ENCODE assay signal across 20 mouse cellular contexts in the genomic region with DNA sequence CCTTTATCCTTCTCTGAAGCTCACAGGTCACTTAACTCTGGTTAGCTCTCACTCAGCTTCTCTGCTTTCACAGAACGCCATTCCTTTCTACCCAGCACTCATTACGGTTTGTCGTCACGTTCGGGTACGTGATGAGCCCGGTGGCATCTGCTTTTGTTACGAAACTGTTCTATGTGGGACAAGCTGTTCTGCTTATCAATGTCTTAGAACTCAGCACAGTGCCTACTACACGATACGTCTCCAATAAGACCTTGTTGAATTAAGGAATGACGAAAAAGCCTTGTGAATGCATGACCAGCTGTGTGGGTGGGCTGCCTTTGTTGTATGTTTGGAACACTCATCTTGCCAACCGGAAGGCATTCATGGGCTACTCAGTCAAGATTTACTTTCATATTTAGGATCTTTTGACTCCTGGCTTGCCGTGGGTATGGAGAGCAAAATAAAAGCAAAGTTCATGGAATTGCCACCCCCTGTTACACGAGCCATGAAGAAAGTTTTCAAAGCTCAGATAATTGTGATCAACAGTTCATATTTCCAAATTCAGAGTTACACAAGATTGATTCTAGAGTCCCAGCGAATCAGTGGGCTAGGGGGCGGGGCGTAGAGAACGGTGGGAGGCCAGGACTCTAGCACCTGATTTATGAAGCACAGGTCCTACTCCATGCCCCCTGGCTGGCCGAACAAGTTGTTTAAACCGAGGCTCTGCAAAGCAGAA. TPM values are rescaled to one million over a fixed set of nuclear protein-coding genes. Genes with fewer than 3 reads are reported as not detected.
DNase-seq lines count a peak whose midpoint lies in the region; ATAC-seq and TF ChIP-seq lines count a peak whose summit lies in the region.
"Had no signal": no experiment of that assay in that cellular context is flagged by ENCODE, and none has a peak within 500 bp of the region (broad histone marks: within the 10 kb centered on the region; RNA-seq: fewer than 3 reads in every experiment).

No protein-coding gene starts in this region.

- H3K4me3 ChIP-seq in testis, adult 2 months (ENCODE audit: control insufficient read depth, low read depth, low read length): peak overlapping the region; percentile 59
- H3K4me3 ChIP-seq: embryonic facial prominence, embryonic 13.5 days; forebrain, embryonic 13.5 days; gastrocnemius, adult 2 months; heart, embryonic 10.5 days; hindbrain, embryonic 12.5 days had no signal

- TF ChIP-seq POLR2A in testis, adult 2 months (IDR thresholded peaks at IDR 0.05; ENCODE audit: control insufficient read depth, low read depth, low read length): no peak

- H3K36me3 ChIP-seq in testis, adult 2 months (ENCODE audit: control insufficient read depth, insufficient read depth, low read length): no peaks in the 10 kb centered on the region
- H3K36me3 ChIP-seq: embryonic facial prominence, embryonic 13.5 days; heart, embryonic 10.5 days; hindbrain, embryonic 12.5 days had no signal

- H3K27me3 ChIP-seq in testis, adult 2 months (ENCODE audit: control insufficient read depth, insufficient read depth, low read length): no peaks in the 10 kb centered on the region
- H3K27me3 ChIP-seq: embryonic facial prominence, embryonic 13.5 days; forebrain, embryonic 13.5 days; hindbrain, embryonic 12.5 days had no signal

- DNase-seq in layer of hippocampus, adult 9-10 months (ENCODE audit: low spot score): peak; percentile 31
- no peak for DNase-seq in layer of hippocampus, postnatal 10 days (ENCODE audit: low spot score in 2 of 2)
- no peak for DNase-seq in testis, postnatal 10 days (ENCODE audit: low spot score)
- no peak for DNase-seq in cerebellum, adult 8-10 months
- no peak for DNase-seq in cerebellum, adult 11-12 months
- DNase-seq: adrenal gland, postnatal 14 days; cerebellum, adult 9-10 months; cerebellum, postnatal 25 days; gastrocnemius, adult 2 months; gastrocnemius, postnatal 25 days; heart, adult 18-20 months; heart, postnatal 10 days; heart, postnatal 4 days had no signal

- no peak for TF ChIP-seq CTCF in testis, adult 2 months (IDR thresholded peaks at IDR 0.05; ENCODE audit: control insufficient read depth, insufficient read depth, insufficient replicate concordance, low read depth, low read length)

- peak overlapping the region; percentile 65 for H3K27ac ChIP-seq in testis, adult 2 months (ENCODE audit: control insufficient read depth, insufficient read depth, low read depth, low read length)
- H3K27ac ChIP-seq: embryonic facial prominence, embryonic 13.5 days; forebrain, embryonic 13.5 days; gastrocnemius, adult 2 months; heart, embryonic 10.5 days; hindbrain, embryonic 12.5 days; hindbrain, postnatal 0 days had no signal

- H3K4me1 ChIP-seq in testis, adult 2 months (ENCODE audit: control insufficient read depth, insufficient read depth, low read length): peaks cover 15% of the 10 kb centered on the region

- ATAC-seq in granulocyte monocyte progenitor cell, adult 5-6 weeks (replicated peaks; ENCODE audit: poor library complexity, severe bottlenecking): peak; percentile 22
- ATAC-seq: forebrain, embryonic 13.5 days; hindbrain, postnatal 0 days had no signal

RNA-seq across cellular contexts. Expression of a gene that starts 4.3 kb away (rescaled TPM):
- total RNA-seq in layer of hippocampus, postnatal 10 days (2021): 10 to 100 TPM; 51.9 to 58.7 TPM
- 12.7 and 15.6 TPM in 2 replicates for polyA plus RNA-seq in testis, adult 2 months (2012; rRNA removed)
- total RNA-seq in granulocyte monocyte progenitor cell, adult 5-6 weeks (2014; fragmentation: Nextera tagmentation): 3.1 and 5.7 TPM in 2 replicates
- total RNA-seq in granulocyte monocyte progenitor cell, adult 5-6 weeks (2017): 4.3 and 4.6 TPM in 2 replicates

RNA-seq across cellular contexts. Expression of a gene that starts 55.4 kb away (rescaled TPM):
- 10 to 100 TPM; 26.2 to 29.3 TPM for total RNA-seq in layer of hippocampus, postnatal 10 days (2021)
- 10.3 and 12.4 TPM in 2 replicates for polyA plus RNA-seq in testis, adult 2 months (2012; rRNA removed)
- total RNA-seq in granulocyte monocyte progenitor cell, adult 5-6 weeks (2014; fragmentation: Nextera tagmentation): 11.2 and 25.9 TPM in 2 replicates
- total RNA-seq in granulocyte monocyte progenitor cell, adult 5-6 weeks (2017): 38.7 and 52.3 TPM in 2 replicates

Comparison
In these comparisons a context has a peak if more than half of its experiments do, and no peak if none do; other contexts are left out.
1. RNA of a gene that starts 4.3 kb away (total RNA-seq): 51.9 to 58.7 TPM in layer of hippocampus, postnatal 10 days; 3.1 to 5.7 TPM in granulocyte monocyte progenitor cell, adult 5-6 weeks; every median in the first group is over 4 times any median in the second.